Mouse (Mus musculus) forebrain, embryonic 14.5 days (tissue): ENCODE measurements around the gene Rps15. TPM values are rescaled to one million over a fixed set of nuclear protein-coding genes. Genes with fewer than 3 reads are reported as not detected.

Source experiments
- ATAC-seq: fragments of 200-750 bp; cut with Nextera tagmentation; 2 replicates; pipeline ENCODE4 v1.8.0; 2017; ENCODE audit warnings: mild to moderate bottlenecking, moderate library complexity
- DNase-seq: peaks from one replicate; pipeline ENCODE4 v3.0.0-alpha.2; 2015; ENCODE audit warnings: low spot score
- H3K27ac ChIP-seq: fragments of 300-500 bp; sonication (generic); 2 replicates; pipeline ENCODE4 v1.5.1; 2014; ENCODE audit warnings: low read depth, mild to moderate bottlenecking, control low read depth, low read length, moderate library complexity
- H3K27me3 ChIP-seq: fragments of 300-500 bp; sonication (generic); replicated peaks from 2 replicates; pipeline ENCODE4 v1.6.1; 2014; ENCODE audit warnings: low read length, control low read depth, mixed read lengths; ENCODE audit not compliant: control insufficient read depth, insufficient read depth
- H3K36me3 ChIP-seq: fragments of 300-500 bp; sonication (generic); 2 replicates; pipeline ENCODE4 v1.6.1; 2014; ENCODE audit warnings: low read length, control low read depth; ENCODE audit not compliant: control insufficient read depth, insufficient read depth
- H3K4me1 ChIP-seq: fragments of 300-500 bp; sonication (generic); 2 replicates; pipeline ENCODE4 v1.6.1; 2014; ENCODE audit warnings: antibody characterized with exemption, low read length, control low read depth; ENCODE audit not compliant: control insufficient read depth, insufficient read depth
- H3K4me2 ChIP-seq: fragments of 300-500 bp; sonication (generic); 2 replicates; pipeline ENCODE4 v1.6.1; 2014; ENCODE audit warnings: mild to moderate bottlenecking, control low read depth, low read length
- H3K4me3 ChIP-seq: fragments of 300-500 bp; sonication (generic); 2 replicates; pipeline ENCODE4 v1.5.1; 2014; ENCODE audit warnings: low read depth, low read length, control low read depth
- H3K9ac ChIP-seq: fragments of 300-500 bp; sonication (generic); 2 replicates; pipeline ENCODE4 v1.6.1; 2014; ENCODE audit warnings: mild to moderate bottlenecking, low read length, control low read depth, moderate library complexity
- H3K9me3 ChIP-seq: fragments of 300-500 bp; sonication (generic); replicated peaks from 2 replicates; pipeline ENCODE4 v1.6.1; 2016; ENCODE audit warnings: low read length, control low read depth, mixed read lengths; ENCODE audit not compliant: control insufficient read depth
- WGBS: fragments of 180-500 bp; shearing (Covaris S2); extraction: QIAGEN DNeasy Blood & Tissue Kit; methylation state at CpG from one replicate; pipeline ENCODE4 v1.1.7; 2014; 5-methylcytosine and 5-hydroxymethylcytosine counted together
- polyA plus RNA-seq: library from polyadenylated mRNA; unstranded; fragments of >200 nt; fragmentation: Nextera tagmentation; extraction: Ambion mirVana; gene quantifications from 2 replicates; pipeline ENCODE4 v1.2.1, GENCODE M21; 2014

The Rps15 gene
- polyA plus RNA-seq, 1 experiment from 2014 or later: 922 TPM

DNA sequence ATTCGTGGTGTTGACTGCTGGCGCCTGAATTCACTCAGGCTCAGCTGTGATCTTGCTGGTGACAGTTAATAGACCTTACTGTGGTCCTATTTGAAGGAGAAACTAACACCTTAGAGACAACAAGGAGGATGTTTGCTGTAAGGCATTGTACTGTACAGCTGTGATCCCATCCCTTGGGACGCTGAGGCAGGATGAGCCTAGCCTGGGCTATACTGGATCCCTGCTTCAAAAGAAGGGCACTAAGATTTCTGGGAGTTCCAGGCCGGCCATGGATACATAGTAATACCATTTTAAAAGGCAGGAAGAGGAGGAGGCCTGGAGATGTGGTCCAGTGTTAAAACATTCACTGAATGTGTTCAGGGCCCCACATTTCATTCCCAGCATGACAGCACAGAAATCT is 41.7 kb upstream of the Rps15 start:
- ATAC-seq (no peak), DNase-seq (no peak)
- Histone ChIP-seq H3K4me2 (peak overlapping the region; percentile 96; the same call in 1 of the 2 replicates), H3K27me3 (no peaks in the 10 kb centered on the region), H3K36me3 (peaks cover 31% of the 10 kb centered on the region), H3K4me1 (peaks cover 6% of the 10 kb centered on the region), H3K27ac (no peak overlapping the region), H3K4me3 (peak overlapping the region; percentile 64; the same call in 1 of the 2 replicates), H3K9ac (0 out of 2 replicates have a peak overlapping the region, but pooled peaks have one; percentile 5), H3K9me3 (no peaks in the 10 kb centered on the region)
- 88% methylated on average over 4 of the region's 4 CpGs for WGBS

GRCm38 (mm10) chr10:80252011-80252410 is 40.2 kb upstream of the Rps15 start:
- H3K4me3 ChIP-seq: no peak overlapping the region
- H3K27ac ChIP-seq: no peak overlapping the region
- no peaks in the 10 kb centered on the region for H3K9me3 ChIP-seq
- H3K27me3 ChIP-seq: no peaks in the 10 kb centered on the region
- DNase-seq: no peak
- H3K4me2 ChIP-seq: no peak overlapping the region
- peaks cover 6% of the 10 kb centered on the region for H3K4me1 ChIP-seq
- no peak overlapping the region for H3K9ac ChIP-seq
- ATAC-seq: no peak
- H3K36me3 ChIP-seq: peaks cover 45% of the 10 kb centered on the region

- Histone ChIP-seq H3K9me3 (no peaks in the 10 kb centered on the region), H3K27ac (no peak overlapping the region), H3K9ac (no peak overlapping the region), H3K4me1 (peaks cover 6% of the 10 kb centered on the region), H3K36me3 (peaks cover 50% of the 10 kb centered on the region), H3K27me3 (no peaks in the 10 kb centered on the region), H3K4me2 (no peak overlapping the region), H3K4me3 (no peak overlapping the region)
- ATAC-seq (no peak), DNase-seq (no peak)
- 91% methylated on average over 11 of the region's 11 CpGs for WGBS
Measured at GRCm38 (mm10) chr10:80252493-80253274, 39.6 kb upstream of the Rps15 start.

DNA sequence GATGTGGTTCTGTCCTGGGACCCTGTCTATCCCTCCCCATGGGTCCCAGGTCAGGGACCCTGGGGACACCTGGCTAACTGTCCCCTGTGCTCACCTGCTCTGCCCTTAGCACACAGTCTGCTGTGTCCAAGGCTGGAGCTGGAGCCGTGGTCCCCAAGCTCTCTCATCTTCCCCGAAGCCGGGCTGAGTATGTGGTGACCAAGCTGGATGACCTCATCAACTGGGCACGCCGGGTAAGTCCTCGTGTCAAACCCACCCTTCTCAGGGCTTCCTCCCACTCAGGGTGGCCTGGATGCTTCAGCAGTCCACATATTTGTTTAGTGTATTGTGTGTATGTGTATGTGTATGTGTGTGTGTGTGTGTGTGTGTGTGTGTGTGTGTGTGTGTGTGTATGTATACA is 38.7 kb upstream of the Rps15 start:
- no peak for DNase-seq
- H3K27me3 ChIP-seq: no peaks in the 10 kb centered on the region
- H3K27ac ChIP-seq: no peak overlapping the region
- no peak overlapping the region for H3K4me3 ChIP-seq
- H3K9ac ChIP-seq: no peak overlapping the region
- no peaks in the 10 kb centered on the region for H3K9me3 ChIP-seq
- WGBS: 86% methylated on average over 6 of the region's 6 CpGs
- H3K4me1 ChIP-seq: peaks cover 6% of the 10 kb centered on the region
- no peak overlapping the region for H3K4me2 ChIP-seq
- no peak for ATAC-seq
- peaks cover 59% of the 10 kb centered on the region for H3K36me3 ChIP-seq

DNA sequence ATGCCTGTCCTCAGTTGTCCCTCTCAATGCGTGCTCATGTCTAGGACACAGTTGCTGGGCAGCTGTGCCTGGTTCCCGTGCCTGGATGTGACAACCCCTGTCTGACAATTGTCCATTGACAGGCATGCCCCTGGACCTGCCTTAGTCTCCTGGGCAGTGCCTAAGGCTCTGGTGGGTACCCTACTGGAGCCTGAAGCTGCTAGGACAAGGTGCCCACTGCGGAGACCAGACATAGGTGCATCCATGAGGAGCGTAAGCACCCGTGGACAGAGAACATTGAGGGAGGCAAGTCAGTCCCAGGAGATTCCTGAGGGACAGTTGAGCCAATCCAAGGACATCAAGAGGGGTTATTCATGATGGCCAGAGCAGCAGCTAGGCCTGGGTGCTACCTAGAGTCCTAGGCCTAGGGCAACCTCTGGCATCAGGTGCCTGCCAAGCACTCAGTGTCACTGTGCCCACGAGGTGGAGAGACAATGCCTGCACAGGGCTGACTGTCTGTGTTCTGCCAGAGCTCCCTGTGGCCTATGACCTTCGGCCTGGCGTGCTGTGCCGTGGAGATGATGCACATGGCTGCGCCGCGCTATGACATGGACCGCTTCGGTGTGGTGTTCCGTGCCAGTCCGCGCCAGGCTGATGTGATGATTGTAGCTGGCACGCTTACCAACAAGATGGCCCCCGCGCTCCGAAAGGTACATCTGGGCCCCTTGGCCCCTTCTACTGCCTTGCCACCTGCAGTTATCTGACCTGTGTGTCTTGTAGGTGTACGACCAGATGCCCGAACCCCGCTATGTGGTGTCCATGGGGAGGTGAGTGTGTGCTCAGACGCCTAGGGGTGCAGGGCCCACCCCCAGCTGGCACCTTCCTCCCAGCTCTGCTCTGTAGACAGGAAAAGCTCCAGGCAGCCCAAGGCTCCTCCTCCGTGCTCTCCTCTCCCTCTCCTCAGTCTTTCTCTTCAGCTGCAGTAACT is 37.6 kb upstream of the Rps15 start:
- DNase-seq: no peak
- H3K4me1 ChIP-seq: peaks cover 8% of the 10 kb centered on the region
- H3K4me3 ChIP-seq: no peak overlapping the region
- no peaks in the 10 kb centered on the region for H3K9me3 ChIP-seq
- ATAC-seq: no peak
- no peak overlapping the region for H3K4me2 ChIP-seq
- H3K27ac ChIP-seq: no peak overlapping the region
- H3K36me3 ChIP-seq: peaks cover 66% of the 10 kb centered on the region
- H3K27me3 ChIP-seq: no peaks in the 10 kb centered on the region
- no peak overlapping the region for H3K9ac ChIP-seq
- WGBS: 94% methylated on average over 26 of the region's 26 CpGs

- WGBS: 86% methylated on average over 5 of the region's 5 CpGs
- Histone ChIP-seq H3K9me3 (no peaks in the 10 kb centered on the region), H3K36me3 (peaks cover 66% of the 10 kb centered on the region), H3K27ac (no peak overlapping the region), H3K4me3 (no peak overlapping the region), H3K4me1 (peaks cover 14% of the 10 kb centered on the region), H3K9ac (no peak overlapping the region), H3K4me2 (no peak overlapping the region), H3K27me3 (no peaks in the 10 kb centered on the region)
- ATAC-seq (no peak), DNase-seq (no peak)
Measured at GRCm38 (mm10) chr10:80255881-80256535, 36.2 kb upstream of the Rps15 start.

DNA sequence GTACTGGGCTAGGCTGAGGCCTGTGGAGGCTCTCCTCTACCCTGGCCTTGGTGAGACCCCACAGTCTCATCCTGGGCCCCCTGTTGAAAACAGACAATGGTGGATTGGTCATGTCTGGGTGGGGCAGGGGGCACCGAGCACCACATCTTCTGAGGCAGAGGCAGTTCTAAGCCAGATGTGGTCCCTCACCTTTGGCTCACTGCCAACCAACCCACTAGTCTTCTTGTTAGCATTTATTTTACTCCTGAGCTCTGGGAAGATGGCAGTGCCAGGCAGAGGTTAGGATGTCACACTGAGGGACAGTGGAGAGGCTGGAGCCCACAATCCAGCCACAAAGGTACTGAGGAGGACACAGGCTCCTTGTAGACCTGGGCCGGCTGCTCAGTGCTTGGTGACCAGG is 34.3 kb upstream of the Rps15 start:
- H3K4me3 ChIP-seq: no peak overlapping the region
- DNase-seq (no peak), ATAC-seq (no peak)
- no peaks in the 10 kb centered on the region for H3K9me3 ChIP-seq
- H3K27ac ChIP-seq: no peak overlapping the region
- peaks cover 22% of the 10 kb centered on the region for H3K4me1 ChIP-seq
- H3K9ac ChIP-seq: no peak overlapping the region
- no peaks in the 10 kb centered on the region for H3K27me3 ChIP-seq
- WGBS: 80% methylated on average over 2 of the region's 2 CpGs
- H3K36me3 ChIP-seq: peaks cover 61% of the 10 kb centered on the region
- H3K4me2 ChIP-seq: no peak overlapping the region

DNA sequence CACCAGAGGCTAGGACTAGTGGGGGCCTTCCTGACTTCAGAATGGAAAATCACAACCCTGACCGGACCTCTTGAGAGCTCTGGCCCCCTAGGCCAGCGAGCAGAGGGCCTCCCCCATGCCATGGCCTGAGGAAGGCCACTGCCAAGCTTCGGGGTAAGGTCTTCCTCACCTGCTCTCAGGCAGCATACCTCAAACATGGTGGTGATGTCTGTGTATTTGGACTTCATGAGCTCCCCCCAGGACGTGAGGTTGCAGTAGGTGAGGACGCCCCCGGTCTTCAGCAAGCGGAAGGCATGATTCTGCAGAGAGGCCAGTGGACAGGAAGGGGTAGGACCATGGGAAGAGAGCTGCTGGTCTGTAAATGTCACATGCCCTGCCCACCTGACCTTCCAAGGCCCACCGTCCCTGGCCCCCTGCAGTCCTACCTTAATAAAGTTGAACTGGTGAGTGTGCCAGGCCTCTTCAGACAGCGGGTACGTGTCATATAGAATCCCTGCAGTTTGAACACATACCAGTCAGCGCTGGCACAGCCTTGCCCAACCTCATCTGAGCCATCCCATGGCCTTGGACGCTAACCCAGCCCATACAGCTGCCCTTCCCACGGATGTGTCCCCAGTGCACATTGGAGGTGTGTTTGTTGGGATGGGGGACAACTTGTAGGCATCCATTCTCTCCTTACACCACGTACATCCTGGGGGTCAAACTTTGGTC is 33.3 kb upstream of the Rps15 start:
- no peak for ATAC-seq
- no peaks in the 10 kb centered on the region for H3K27me3 ChIP-seq
- H3K4me1 ChIP-seq: peaks cover 22% of the 10 kb centered on the region
- peaks cover 52% of the 10 kb centered on the region for H3K36me3 ChIP-seq
- no peak overlapping the region for H3K4me3 ChIP-seq
- H3K9me3 ChIP-seq: no peaks in the 10 kb centered on the region
- DNase-seq: no peak
- no peak overlapping the region for H3K4me2 ChIP-seq
- no peak overlapping the region for H3K27ac ChIP-seq
- 90% methylated on average over 14 of the region's 14 CpGs for WGBS
- no peak overlapping the region for H3K9ac ChIP-seq
